Mouse (Mus musculus): ENCODE measurements around the gene Jdp2. TPM values are rescaled to one million over a fixed set of nuclear protein-coding genes. Genes with fewer than 3 reads are reported as not detected.
A peak's percentile ranks its signal among the peaks of the same experiment; 100 is the strongest.

Jdp2 gene
- total RNA-seq, 2 experiments from 2014 or later = 81.5 to 95.1 TPM

DNA sequence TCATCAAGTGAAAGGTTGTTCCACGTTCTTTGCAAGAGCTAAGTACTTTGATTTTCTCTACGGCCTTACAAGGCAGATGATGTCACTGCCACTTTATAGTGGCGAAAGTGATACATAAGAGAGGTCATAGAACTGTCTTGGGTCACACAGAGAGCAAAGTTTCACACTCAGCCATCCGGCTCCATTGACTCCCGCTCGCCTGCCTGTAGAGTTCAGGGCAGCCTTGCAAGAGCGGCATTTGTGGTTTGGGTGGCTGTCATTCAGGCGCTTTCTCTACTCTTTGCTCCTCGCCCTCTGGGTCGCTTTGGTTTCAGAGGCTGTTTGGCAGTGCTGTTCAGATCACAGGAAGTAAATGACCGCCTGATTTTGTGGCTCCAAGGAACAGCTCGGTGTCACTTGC, 4.0 kb downstream of the Jdp2 start:
- Histone ChIP-seq H3K4me3 (peak overlapping the region; percentile 97), H3K27ac (peak overlapping the region; percentile 96)
- intact Hi-C loops (cut with DNase I) = no loop called here
- DNase-seq (ENCODE audit: extremely low spot score in 1 of 2, low spot score in 2 of 2) = no peak
- no peak for TF ChIP-seq CTCF (IDR thresholded peaks at IDR 0.05)

DNA sequence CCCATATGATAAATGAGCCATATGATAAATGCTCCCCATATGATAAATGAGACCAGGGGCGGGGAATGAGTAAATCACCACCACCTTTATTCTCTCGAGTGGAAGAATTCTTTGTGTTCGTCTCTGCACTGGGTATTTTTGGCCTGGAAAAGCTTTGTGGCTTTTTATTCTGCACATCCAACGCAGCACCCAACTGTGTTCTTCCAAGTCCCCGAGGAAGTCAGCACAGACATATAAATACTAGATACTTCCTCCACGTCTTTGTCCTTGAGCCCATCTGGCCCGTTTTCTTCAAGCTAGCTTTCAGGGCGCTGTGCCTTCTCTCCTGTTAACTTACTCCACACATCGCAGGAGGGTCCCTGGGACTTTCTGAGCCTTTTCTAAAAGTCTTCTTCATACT, 4.9 kb downstream of the Jdp2 start:
- Histone ChIP-seq H3K27ac (peak overlapping the region; percentile 96), H3K4me3 (peak overlapping the region; percentile 97)
- no peak for DNase-seq (ENCODE audit: extremely low spot score in 1 of 2, low spot score in 2 of 2)
- no peak for TF ChIP-seq CTCF (IDR thresholded peaks at IDR 0.05)
- intact Hi-C loops (cut with DNase I) = no loop called here

DNA sequence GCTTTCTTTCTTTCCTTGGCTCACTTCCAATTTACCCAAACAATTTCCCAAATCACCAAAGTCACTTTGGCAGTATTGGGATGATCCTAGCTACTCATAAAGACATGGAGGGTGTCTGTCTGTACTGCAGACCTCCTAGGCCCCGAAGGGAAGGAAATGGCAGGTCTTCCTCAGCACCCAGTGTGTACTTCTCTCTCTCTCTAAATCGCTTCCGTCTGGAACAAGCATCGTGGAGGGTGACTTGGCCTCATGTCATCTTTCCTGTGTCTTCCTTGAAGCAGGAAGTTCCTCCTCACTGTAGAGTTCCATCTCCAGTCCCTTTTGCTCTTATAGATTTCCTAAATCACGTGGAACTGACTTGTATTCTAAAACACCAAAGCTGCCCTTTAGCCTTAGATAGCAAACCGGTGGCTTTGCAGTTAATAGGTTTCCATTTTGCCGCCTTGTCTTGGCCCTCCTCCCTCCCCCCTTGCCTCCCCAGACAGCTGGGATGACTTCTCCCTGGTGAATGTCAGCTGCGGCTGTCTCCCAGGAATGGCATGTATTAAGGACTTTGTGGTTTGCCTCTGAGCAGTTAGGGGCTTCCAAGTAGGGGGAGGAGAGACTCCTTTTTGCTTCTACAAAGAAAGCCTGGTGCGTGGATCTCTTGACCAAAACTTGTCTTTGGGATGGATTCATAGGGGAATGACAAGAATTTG, 5.6 kb downstream of the Jdp2 start:
- intact Hi-C loops (cut with DNase I) = no loop called here
- DNase-seq (ENCODE audit: extremely low spot score in 1 of 2, low spot score in 2 of 2) = no peak

DNA sequence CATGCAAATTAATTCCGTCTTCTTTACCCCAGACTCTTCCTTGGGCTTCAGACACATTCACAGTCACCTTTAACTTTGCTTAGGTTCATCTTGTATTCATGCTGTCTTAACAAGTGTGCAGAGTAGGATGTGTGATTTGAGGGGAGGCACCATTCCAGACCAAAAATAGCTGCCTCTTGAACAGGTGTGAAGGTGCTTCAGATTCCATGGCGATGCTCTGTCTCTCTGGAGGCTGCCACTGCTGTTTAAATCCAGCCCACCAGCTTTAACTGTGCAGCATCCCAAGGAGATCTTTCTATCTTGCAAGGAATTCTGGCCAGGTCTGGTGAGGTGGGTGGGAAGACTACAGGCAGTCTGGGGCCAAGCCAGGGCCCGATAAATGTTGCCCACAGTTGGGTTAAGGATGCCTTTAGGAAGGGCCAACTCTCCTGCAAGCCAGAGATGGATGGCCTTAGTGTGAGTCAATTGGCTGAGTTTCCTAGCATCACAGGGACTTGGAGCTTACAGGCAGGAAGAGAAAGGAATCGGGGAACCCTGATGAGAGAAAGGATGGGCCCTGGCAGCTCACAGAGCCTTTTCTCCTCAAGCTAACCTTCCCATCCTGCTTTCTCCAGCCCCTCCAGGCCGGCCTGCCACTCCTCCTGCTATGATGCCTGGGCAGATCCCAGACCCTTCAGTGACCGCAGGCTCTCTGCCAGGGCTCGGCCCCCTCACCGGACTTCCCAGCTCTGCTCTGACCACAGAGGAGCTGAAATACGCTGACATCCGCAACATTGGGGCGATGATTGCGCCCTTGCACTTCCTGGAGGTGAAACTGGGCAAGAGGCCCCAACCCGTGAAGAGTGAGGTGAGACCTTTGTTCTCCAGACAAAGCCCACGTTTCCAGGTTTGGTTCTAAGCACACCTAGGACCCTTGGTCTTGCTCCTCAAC, 9.0 kb downstream of the Jdp2 start:
- no peak overlapping the region for H3K4me3 ChIP-seq
- TF ChIP-seq CTCF (IDR thresholded peaks at IDR 0.05) = no peak
- peak overlapping the region; percentile 79 for H3K27ac ChIP-seq
- intact Hi-C loops (cut with DNase I) = no loop called here
- DNase-seq (ENCODE audit: extremely low spot score in 1 of 2, low spot score in 2 of 2) = no peak

More for the DNA sequence above, 5.6 kb downstream of the Jdp2 start:
- Histone ChIP-seq H3K4me3 (peak overlapping the region; percentile 16; the same call in 1 of the 2 replicates), H3K27ac (peak overlapping the region; percentile 42)
- TF ChIP-seq CTCF (IDR thresholded peaks at IDR 0.05) = no peak

DNA sequence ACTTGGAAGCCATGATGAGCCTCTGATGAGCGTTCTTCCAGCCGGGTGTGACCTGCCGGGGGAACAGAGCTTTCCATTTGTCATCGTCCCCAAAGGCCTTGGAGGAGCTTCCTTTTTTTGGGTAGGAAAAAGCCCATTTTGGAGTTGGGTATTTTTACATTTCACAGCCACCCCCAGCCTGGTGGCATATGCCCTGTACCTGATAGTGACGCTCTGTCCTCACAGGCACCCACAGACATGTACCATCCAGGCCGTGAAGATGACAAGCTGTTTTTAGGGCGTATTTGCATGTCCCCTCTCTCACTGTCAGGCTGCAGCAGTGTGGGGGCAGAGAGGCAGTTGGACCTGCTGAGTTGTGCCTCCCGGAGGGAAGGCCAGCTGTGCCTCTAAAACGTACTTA, 11.3 kb downstream of the Jdp2 start:
- peak in 1 of 2 experiments; percentile 63 for DNase-seq (ENCODE audit: extremely low spot score in 1 of 2, low spot score in 2 of 2)
- intact Hi-C loops (cut with DNase I) = no loop called here
- H3K27ac ChIP-seq = peak overlapping the region; percentile 76
- no peak overlapping the region for H3K4me3 ChIP-seq
- TF ChIP-seq CTCF (IDR thresholded peaks at IDR 0.05) = no peak

DNA sequence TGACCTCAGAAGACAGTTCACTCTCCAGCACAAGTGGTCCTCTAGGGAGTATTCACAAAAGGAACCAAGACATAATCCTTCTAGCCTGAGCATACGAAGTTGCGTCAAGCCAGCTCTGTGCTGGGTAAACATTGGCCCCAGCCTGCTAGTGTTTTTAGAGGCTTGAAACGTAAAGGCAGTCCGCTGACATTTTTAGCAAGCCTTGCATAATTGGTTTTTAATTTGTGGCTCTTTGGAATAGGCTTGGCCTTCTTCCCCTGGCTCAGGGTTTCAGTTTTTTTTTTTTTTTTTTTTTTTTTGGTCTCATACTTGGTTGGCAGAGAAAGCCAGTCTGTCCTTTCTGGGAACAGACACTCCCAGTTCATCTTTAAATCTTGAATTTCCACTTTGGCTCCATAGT, 15.3 kb downstream of the Jdp2 start:
- no peak for DNase-seq (ENCODE audit: extremely low spot score in 1 of 2, low spot score in 2 of 2)
- no peak for TF ChIP-seq CTCF (IDR thresholded peaks at IDR 0.05)
- H3K4me3 ChIP-seq = no peak overlapping the region
- peak overlapping the region; percentile 36; the same call in 1 of the 2 replicates for H3K27ac ChIP-seq
- intact Hi-C loops (cut with DNase I) = no loop called here

DNA sequence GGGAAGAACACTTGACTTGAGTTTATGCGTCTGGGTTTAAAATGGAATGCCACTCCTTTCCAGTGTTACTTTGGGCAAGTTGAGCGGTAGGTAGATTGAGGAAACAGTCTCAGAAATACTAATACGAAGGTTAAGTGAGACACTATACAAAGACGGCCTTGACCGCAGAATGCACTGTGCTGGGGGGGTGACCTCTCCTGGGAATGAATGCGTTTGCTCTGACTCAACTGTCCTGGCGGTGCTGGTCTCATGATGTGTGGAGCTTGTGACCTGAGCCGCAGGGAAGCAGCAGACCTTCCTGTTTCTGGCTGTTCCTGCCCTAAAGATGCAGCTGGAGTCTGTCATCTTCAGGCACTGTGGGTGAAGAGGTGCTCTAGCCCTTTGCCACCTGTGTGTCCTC, 16.7 kb downstream of the Jdp2 start:
- H3K27ac ChIP-seq = no peak overlapping the region
- intact Hi-C loops (cut with DNase I) = no loop called here
- H3K4me3 ChIP-seq = no peak overlapping the region
- no peak for TF ChIP-seq CTCF (IDR thresholded peaks at IDR 0.05)
- DNase-seq (ENCODE audit: extremely low spot score in 1 of 2, low spot score in 2 of 2) = no peak

DNA sequence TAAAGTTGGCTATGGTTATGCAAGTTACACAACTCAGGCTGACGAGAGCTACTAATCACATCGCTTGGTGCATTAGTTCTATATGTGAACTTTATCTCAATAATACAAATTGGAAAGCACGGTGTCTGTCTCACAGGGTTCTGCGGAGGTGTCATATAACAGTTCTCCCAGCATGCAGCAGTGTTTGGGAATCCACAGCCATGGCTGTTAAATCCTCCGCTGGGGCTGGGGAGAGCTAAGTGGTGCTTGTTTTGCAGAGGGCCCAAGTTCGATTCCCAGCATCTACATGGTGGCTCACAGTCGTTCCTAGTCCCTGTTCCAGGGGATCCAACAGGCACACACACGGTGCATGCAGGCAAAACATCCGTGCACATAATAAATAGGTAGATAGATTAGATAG, 19.1 kb downstream of the Jdp2 start:
- H3K4me3 ChIP-seq = no peak overlapping the region
- no peak overlapping the region; the same call in 1 of the 2 replicates for H3K27ac ChIP-seq
- intact Hi-C loops (cut with DNase I) = loop anchor here (2.0 kb wide), 1 partner anchor 17 kb away; no protein-coding TSS in a partner anchor
- no peak for TF ChIP-seq CTCF (IDR thresholded peaks at IDR 0.05)
- DNase-seq (ENCODE audit: extremely low spot score in 1 of 2, low spot score in 2 of 2) = no peak

DNA sequence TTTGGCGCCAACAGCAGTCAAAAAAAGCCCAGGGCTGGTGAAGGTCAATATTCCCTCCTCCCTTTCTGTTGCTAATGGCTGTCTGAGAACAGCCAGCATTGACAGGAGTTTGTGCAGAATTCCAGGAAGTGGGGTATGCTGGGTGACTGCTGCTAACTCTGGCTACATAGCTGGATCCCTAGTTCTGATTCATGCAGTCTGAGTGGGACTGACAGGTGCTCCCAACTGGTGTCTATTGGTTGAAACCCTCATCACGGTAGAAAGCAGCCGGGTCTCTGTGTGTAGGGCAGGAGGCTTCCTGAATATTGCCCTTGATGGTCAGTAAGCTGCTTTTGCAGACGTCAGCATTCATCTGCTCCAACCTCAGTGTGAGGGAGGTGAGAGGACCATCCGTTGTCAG, 19.6 kb downstream of the Jdp2 start:
- Histone ChIP-seq H3K4me3 (no peak overlapping the region), H3K27ac (peak overlapping the region; percentile 74; the same call in 1 of the 2 replicates)
- DNase-seq (ENCODE audit: extremely low spot score in 1 of 2, low spot score in 2 of 2) = no peak
- no peak for TF ChIP-seq CTCF (IDR thresholded peaks at IDR 0.05)
- intact Hi-C loops (cut with DNase I) = no loop called here

DNA sequence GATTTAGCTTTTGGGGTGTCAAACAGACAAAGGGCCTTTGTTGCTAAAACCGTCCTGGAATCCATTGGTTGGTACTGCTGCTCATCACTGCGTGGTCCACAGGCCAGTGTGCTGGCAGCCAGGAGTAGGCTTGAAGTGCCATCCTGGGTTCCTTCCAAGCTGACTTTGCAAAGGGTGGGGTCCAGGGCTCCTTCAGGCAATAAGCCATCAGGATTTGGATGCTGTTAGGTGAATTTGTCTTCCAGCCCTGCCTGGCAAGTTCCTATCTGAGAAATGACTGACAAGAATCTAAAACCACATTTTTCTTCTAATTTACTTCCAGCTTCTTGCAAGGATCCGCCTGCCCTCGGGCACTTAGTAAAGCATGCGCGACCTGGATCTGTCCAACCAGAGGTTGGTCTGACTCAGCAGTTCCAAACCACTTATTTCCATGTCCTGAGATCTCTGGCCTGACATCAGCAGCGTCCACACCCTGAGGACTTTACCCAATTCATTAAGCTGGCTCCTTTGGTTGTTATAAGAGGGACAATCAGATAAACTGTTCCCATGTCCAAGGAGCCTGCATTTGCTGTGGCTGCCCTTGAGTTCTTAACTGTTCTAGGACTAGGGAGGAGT, 20.6 kb downstream of the Jdp2 start:
- Histone ChIP-seq H3K27ac (peak overlapping the region; percentile 74), H3K4me3 (no peak overlapping the region)
- intact Hi-C loops (cut with DNase I) = no loop called here
- DNase-seq (ENCODE audit: extremely low spot score in 1 of 2, low spot score in 2 of 2) = no peak
- TF ChIP-seq CTCF (IDR thresholded peaks at IDR 0.05) = no peak

DNA sequence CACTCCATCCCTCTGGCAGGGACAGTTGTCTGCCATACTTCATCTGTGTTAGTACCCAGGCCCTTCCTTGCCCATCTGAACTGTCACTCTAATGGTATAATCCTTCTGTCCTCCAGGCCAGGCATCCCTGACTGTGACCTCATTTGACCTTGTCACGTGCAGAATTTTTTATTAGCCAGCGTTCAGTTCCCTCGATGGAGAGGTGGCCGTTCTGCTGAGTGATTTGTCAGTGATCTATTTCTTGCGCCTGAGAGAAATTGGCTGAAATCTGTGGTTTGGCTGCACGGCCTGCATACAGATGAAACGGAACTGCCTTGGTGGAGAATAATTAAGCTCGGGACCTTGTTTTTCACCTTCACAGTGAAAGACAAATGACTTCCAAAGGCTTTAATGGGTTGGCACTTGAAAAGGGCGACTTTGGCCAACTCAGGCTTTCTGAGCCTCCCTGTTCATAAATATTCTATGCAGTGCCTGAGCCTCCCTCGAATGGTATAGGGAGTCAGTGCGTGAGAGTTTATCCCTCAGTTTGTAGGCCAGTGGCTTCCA, 21.1 kb downstream of the Jdp2 start:
- DNase-seq (ENCODE audit: extremely low spot score in 1 of 2, low spot score in 2 of 2) = no peak
- no peak for TF ChIP-seq CTCF (IDR thresholded peaks at IDR 0.05)
- intact Hi-C loops (cut with DNase I) = no loop called here
- Histone ChIP-seq H3K4me3 (no peak overlapping the region), H3K27ac (peak overlapping the region; percentile 74)
